Mouse (Mus musculus) thymus, postnatal 0 days (tissue): ENCODE measurements around the gene Rps24. TPM values are rescaled to one million over a fixed set of nuclear protein-coding genes. Genes with fewer than 3 reads are reported as not detected.

Source experiments
- DNase-seq: peaks from one replicate; pipeline ENCODE4 v3.0.0-alpha.2; 2015; ENCODE audit warnings: low spot score
- polyA plus RNA-seq: library from polyadenylated mRNA; unstranded; fragments of >200 nt; fragmentation: Nextera tagmentation; extraction: Ambion mirVana; gene quantifications from 2 replicates; pipeline ENCODE4 v1.2.1, GENCODE M21; 2015

Gene Rps24
- polyA plus RNA-seq, 1 experiment from 2014 or later: 1,698 TPM

DNA sequence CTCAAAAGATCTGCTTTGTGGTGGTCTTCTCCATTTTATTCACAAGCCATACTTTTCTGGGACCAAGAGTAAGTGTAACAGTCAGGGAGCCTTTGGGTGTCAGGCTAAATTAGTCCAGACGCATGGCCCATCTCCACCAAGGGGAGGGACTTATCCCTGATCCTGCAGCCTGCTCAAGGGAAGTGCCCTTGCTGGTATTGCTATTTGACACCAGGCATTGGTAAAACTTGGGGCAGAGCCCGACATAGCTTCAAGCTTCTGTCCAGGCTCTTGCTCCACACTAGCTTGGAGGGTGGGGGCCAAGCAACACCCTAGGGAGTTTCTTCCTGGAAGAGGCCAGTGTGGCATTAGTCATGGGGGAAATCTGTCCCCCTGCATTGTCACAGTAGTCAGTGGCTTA, 23.8 kb downstream of the Rps24 start:
- DNase-seq: no peak

DNA sequence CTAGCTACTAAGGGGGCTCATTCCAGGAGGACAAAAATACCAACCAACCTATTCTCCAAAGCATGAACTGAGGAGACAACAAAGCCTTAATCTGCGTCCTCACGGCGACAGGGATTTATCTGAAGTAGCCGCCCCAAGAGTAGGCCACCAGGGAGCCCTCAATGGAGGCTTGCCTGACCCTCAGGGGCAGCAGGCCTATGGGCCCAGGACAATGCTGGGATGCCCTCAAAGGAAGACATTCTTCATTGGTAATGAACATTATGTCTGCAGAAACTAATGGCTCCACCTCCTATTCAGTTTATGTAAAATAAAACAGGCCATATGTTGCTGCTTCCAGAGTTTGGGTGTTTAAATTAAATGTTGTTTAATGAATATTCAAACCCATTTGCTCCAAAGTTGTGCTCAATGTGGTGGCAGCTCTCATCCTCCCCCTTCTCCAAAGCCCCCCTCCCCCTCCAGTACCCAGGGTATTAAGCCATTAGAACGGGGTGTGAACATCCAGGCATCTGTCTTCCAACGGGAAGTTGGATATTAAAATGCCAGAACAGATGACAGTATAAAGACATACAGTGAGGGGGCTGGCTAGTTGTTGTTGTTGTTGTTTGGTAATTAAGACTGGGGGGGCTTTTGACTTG, 25.7 kb downstream of the Rps24 start:
- no peak for DNase-seq

DNA sequence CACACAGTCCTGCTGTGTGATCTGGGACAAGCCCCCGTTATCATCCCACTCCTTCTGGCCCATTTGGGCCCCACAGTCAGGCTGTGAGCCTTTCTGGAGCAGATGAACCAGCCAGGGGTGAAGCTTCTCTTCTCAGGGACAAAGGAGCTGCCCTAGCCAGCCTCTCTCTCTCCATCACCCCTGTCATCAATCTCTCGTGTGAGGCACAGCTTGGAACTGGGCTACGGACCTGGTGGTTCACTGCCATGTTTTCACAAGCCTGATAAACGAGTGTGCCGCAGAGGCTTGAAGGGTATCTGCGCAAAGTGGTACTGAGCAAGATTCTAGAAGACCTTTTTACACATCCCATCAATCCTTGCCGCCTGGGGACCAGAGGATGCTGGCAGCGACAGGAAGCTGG, 34.7 kb downstream of the Rps24 start:
- DNase-seq: no peak

DNA sequence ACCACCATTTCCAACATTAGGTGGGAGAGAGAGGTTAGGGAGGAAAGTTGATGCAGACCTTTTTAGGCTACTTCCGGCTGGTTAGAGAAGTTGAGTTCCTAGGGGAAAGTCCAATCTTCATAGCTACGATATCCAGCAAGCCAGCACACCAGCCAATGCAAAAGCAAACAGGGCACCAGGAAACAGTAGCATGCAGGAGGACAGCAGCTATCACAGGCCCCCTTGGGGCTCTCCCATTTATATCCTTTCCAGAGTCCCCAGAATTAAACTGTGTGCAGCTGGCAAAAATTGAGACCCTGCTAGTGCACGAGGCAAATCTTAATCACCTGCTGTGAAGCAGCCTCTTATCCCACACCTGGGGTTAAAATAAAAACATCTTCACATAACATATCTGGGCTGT, 38.2 kb downstream of the Rps24 start:
- DNase-seq: no peak

DNA sequence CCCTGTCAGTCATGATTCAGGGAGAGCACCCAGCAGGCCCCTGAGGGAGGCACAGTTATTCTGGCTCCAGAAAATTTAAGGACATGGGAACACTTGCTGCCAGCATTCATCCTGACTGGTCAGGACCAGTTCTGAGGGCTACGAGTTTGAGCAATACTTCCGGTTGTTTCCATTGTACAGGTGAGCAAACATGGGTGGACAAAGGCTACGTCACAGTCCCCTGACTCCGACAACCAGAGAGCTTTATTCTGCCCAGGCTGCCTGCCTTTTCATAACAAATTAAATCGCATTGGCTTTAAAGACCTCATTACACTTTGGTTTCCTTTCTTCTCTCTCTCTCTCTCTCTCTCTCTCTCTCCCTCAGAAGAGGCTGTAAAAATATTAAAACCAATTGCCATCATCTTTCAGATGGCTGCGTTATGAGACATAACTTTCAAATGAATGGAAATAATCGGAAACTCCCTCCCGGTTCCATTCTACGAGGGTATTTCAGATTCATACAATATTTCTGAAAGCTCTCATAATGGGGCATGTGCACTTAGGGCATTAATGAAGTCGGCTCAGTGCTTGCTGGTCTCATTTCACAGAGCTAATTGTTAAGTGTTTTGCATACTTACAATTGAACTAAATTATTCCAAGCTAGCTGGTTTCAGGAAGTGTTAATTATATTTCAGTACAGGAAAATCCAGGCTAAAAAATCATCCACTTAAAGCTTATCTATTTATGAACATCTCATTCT, 38.9 kb downstream of the Rps24 start:
- no peak for DNase-seq

DNA sequence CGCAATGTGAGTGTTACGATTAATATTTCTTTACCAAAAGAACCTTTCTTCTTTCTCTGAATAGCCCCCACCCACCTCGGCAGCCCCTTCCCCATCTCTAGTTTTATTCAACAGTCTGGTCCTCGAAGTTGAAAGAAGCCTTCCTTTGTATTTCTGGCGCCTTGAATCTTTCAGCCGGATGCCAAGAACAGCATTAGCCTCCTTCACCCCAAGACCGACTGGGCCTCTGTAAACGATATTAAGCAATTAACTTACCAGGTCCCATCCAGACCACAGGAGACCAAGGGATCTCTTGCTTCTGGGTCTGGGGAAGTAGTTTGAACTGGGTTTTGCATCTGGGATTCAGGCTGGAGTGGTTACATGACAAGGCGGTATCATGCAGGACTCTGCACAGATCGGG, 39.5 kb downstream of the Rps24 start:
- DNase-seq: no peak

DNA sequence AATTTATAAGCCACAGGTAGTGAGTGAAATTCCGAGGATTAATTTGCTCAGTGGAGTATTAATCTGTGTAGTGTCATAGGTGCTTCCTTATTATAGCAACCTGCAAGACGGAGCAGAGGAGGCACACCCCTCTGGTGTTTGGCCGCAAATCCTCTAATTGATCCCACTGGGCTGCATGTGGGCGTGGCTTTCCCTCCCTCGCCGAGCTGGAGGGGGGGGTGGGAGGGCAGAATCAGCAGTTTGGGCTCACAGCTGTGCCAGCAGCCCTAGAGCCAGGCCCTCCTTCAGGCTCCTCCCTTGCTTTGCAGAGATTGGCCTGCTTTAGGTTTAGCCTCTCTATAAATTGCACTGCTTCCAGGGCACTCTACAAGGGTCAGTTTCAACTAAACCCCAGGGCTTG, 43.3 kb downstream of the Rps24 start:
- no peak for DNase-seq

DNA sequence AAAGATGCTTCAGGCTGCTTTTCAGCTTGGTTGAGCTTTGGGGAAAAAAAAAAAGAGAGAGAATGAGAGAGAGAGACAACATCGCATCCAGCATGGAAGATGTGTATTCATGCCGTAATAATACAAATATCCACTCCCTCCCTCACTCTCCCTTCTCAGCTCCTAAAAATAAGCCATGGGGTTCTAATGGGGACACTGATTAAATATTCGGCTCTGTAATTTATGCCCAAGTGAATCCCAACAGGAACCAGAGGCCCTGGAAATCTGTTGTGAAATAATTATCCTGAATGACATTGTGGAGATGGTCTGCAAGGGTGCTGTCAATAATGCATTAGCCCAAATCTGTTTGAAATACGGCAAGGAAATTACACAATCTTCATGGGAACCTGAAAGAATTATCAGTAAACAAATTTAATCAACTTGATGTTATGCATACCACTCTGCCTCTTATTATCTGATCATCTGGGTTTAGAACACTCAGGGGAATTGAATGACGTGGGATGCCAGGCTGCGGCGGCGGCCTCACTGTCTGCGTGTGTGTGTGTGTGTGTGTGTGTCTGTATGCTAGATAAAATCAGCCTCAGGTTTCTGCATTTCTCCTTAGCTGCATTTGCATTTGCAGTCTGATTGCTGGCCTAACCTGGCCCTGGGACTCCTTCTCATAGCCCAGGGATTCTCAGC, 48.1 kb downstream of the Rps24 start:
- DNase-seq: no peak

DNA sequence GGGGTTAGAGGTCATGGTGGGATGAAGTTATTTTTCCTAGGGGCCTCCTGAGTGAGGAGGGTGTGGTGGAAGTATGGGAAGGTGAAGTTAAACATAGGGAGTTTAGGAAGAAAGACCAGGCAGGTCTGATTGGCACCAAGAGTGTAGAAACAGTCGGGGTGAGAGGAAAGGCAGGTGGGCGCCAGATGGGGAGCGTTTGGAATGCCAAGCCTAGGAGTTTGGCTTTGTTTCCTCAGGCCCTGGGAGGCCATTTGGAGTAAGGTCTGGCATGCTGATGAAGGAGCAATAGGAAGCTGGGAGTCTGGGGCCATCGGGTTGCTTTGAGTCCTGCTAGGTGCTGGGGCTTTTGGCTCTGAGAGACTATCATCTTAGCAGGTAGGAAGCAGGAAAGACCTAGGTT, 56.0 kb downstream of the Rps24 start:
- no peak for DNase-seq

DNA sequence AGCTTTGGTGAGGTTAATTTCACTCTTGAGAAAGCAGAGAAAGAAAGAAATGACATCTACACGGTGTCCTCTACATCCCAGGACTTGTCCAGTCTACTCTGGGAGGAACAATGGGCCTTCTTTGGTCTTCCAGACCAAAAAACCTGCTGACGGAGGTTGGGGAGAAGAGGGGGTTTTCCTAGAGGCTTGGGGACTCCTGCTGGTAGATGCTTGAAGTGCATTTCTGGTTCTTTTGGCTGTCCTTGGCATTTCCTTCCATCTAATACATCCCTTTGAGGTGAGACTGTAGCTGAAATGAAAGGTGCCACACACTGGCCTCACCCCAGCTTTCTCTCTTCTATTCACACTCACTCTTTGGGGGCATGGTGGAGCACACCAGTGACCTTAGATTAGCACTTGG, 57.1 kb downstream of the Rps24 start:
- DNase-seq: no peak

Other genes with a start within 250 kb of the Rps24 start
- gene Dlg5, start 241.2 kb upstream of the Rps24 start, polyA plus RNA-seq: 1.7 and 2.0 TPM in 2 replicates
- 0.18 TPM in 1 of 2 replicates, not detected in the other for gene E330034G19Rik, start 193.9 kb upstream of the Rps24 start, polyA plus RNA-seq
- 14.7 and 18.5 TPM in 2 replicates for gene Polr3a, start 67 bp upstream of the Rps24 start, polyA plus RNA-seq